Mouse (Mus musculus) stomach, embryonic 16.5 days (tissue): ENCODE measurements around the gene Wipf1. TPM values are rescaled to one million over a fixed set of nuclear protein-coding genes. Genes with fewer than 3 reads are reported as not detected.

Experiments
- ATAC-seq: fragments of 200-750 bp; cut with Nextera tagmentation; 2 replicates; pipeline ENCODE4 v1.8.0; 2017; ENCODE audit warnings: moderate number of reproducible peaks, moderate TSS enrichment; ENCODE audit not compliant: insufficient read depth, low FRiP score
- H3K27ac ChIP-seq: fragments of 300-500 bp; sonication (generic); 2 replicates; pipeline ENCODE4 v1.5.1; 2014; ENCODE audit warnings: low read length
- H3K27me3 ChIP-seq: fragments of 300-500 bp; sonication (generic); 2 replicates; pipeline ENCODE4 v1.6.1; 2014; ENCODE audit warnings: low read length, control low read depth, mixed read lengths; ENCODE audit not compliant: control insufficient read depth, insufficient read depth
- H3K36me3 ChIP-seq: fragments of 300-500 bp; sonication (generic); 2 replicates; pipeline ENCODE4 v1.6.1; 2014; ENCODE audit warnings: low read length; ENCODE audit not compliant: control insufficient read depth, insufficient read depth
- H3K4me1 ChIP-seq: fragments of 300-500 bp; sonication (generic); 2 replicates; pipeline ENCODE4 v1.6.1; 2014; ENCODE audit warnings: low read length, control low read depth, mixed read lengths; ENCODE audit not compliant: control insufficient read depth, insufficient read depth
- H3K4me2 ChIP-seq: fragments of 300-500 bp; sonication (generic); 2 replicates; pipeline ENCODE4 v1.6.1; 2014; ENCODE audit warnings: low read depth, low read length, mixed read lengths
- H3K4me3 ChIP-seq: fragments of 300-500 bp; sonication (generic); replicated peaks from 2 replicates; pipeline ENCODE4 v1.5.1; 2014; ENCODE audit warnings: mild to moderate bottlenecking, low read length
- H3K9ac ChIP-seq: fragments of 300-500 bp; sonication (generic); 2 replicates; pipeline ENCODE4 v1.6.1; 2014; ENCODE audit warnings: low read length
- H3K9me3 ChIP-seq: fragments of 300-500 bp; sonication (generic); replicated peaks from 2 replicates; pipeline ENCODE4 v1.6.1; 2016; ENCODE audit warnings: low read length, control low read depth; ENCODE audit not compliant: control insufficient read depth
- WGBS: fragments of 180-500 bp; shearing (Covaris S2); extraction: QIAGEN DNeasy Blood & Tissue Kit; methylation state at CpG from one replicate; pipeline ENCODE4 v1.1.7; 2014; 5-methylcytosine and 5-hydroxymethylcytosine counted together
- polyA plus RNA-seq: library from polyadenylated mRNA; unstranded; fragments of >200 nt; fragmentation: Nextera tagmentation; extraction: Ambion mirVana; gene quantifications from 2 replicates; pipeline ENCODE4 v1.2.1, GENCODE M21; 2015

Gene Wipf1
- polyA plus RNA-seq, 1 experiment from 2014 or later = 7.0 TPM

- WGBS = 38% methylated on average over 9 of the region's 9 CpGs
- no peak overlapping the region for H3K4me3 ChIP-seq
Observed at GRCm38 (mm10) chr2:73491442-73492241, 37.9 kb downstream of the Wipf1 start.

GRCm38 (mm10) chr2:73490466-73490865 lies 39.1 kb downstream of the Wipf1 start:
- Histone ChIP-seq H3K27ac (0 out of 2 replicates have a peak overlapping the region, but pooled peaks have one; percentile 12), H3K9ac (no peak overlapping the region), H3K36me3 (no peaks in the 10 kb centered on the region), H3K4me3 (no peak overlapping the region), H3K4me2 (no peak overlapping the region), H3K27me3 (no peaks in the 10 kb centered on the region), H3K9me3 (no peaks in the 10 kb centered on the region), H3K4me1 (peaks cover 9% of the 10 kb centered on the region)
- no peak for ATAC-seq
- 80% methylated on average over 1 of the region's 1 CpGs for WGBS

More at GRCm38 (mm10) chr2:73491442-73492241, 37.9 kb downstream of the Wipf1 start:
- Histone ChIP-seq H3K4me1 (peaks cover 4% of the 10 kb centered on the region; the same call in 1 of the 2 replicates), H3K4me2 (no peak overlapping the region), H3K36me3 (no peaks in the 10 kb centered on the region), H3K27ac (no peak overlapping the region; the same call in 1 of the 2 replicates), H3K9ac (no peak overlapping the region; the same call in 1 of the 2 replicates), H3K27me3 (no peaks in the 10 kb centered on the region), H3K9me3 (no peaks in the 10 kb centered on the region)
- ATAC-seq = peak; percentile 17; the same call in 1 of the 2 replicates

GRCm38 (mm10) chr2:73486120-73486601 lies 43.4 kb downstream of the Wipf1 start:
- no peak for ATAC-seq
- Histone ChIP-seq H3K4me2 (peak overlapping the region; percentile 42; the same call in 1 of the 2 replicates), H3K27ac (peak overlapping the region; percentile 36; the same call in 1 of the 2 replicates), H3K9me3 (no peaks in the 10 kb centered on the region), H3K4me1 (peaks cover 17% of the 10 kb centered on the region), H3K4me3 (peak overlapping the region; percentile 9), H3K9ac (no peak overlapping the region), H3K36me3 (no peaks in the 10 kb centered on the region), H3K27me3 (no peaks in the 10 kb centered on the region)
- WGBS = 62% methylated on average over 8 of the region's 8 CpGs

DNA sequence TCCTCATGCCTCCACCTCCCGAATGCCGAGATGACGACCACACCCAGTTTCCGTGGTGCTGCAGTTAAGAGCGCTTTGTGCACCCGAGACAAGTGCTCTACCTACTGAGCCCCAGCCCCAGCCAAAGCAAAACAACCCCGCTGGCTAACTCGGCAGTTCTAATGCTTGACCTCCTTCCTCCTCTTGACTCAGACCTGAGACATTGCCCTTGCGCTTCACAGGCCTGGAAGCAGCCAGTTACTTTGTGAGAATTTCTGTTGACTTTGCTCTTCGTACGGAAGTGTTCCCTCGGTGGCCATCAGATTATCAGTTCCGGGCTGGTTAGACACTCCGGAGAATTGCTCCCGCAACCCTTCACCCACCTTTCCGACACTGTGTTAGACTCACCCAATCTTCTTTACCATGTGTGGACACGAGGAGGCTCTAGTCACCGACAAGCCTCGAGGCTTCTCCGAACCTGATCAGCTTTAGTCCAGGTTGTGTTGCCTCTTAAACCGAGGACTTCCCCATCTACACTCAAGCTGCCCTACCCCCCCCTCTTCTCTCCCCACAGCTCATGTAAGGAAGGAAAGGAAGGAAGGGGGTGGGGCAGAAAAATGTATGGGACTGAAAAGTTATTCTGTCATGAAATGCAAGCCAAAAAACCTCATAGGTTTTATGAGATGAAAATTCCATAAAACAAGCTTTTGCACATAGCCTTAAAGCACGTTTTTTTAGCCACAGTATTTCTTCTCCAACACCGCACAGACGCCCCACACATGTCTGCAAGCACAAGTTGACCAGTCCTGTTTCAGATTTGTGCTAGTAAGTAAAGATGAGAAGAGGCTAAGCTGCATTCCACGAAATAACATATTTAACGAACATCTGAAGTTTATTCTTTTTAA lies 44.1 kb downstream of the Wipf1 start:
- no peaks in the 10 kb centered on the region for H3K9me3 ChIP-seq
- peak overlapping the region; percentile 42 for H3K4me2 ChIP-seq
- H3K4me3 ChIP-seq = peak overlapping the region; percentile 9
- 0 out of 2 replicates have a peak, but pooled peaks have one; percentile 5 for ATAC-seq
- peaks cover 17% of the 10 kb centered on the region for H3K4me1 ChIP-seq
- H3K27ac ChIP-seq = peak overlapping the region; percentile 85
- no peaks in the 10 kb centered on the region for H3K27me3 ChIP-seq
- 47% methylated on average over 26 of the region's 26 CpGs for WGBS
- H3K36me3 ChIP-seq = no peaks in the 10 kb centered on the region
- peak overlapping the region; percentile 50 for H3K9ac ChIP-seq

- Histone ChIP-seq H3K4me1 (peaks cover 17% of the 10 kb centered on the region), H3K9ac (peak overlapping the region; percentile 50), H3K9me3 (no peaks in the 10 kb centered on the region), H3K4me3 (peak overlapping the region; percentile 9), H3K4me2 (peak overlapping the region; percentile 42), H3K27ac (peak overlapping the region; percentile 85), H3K27me3 (no peaks in the 10 kb centered on the region), H3K36me3 (no peaks in the 10 kb centered on the region)
- 30% methylated on average over 15 of the region's 15 CpGs for WGBS
- peak; percentile 10; the same call in 1 of the 2 replicates for ATAC-seq
Observed at GRCm38 (mm10) chr2:73484561-73485235, 44.8 kb downstream of the Wipf1 start.

GRCm38 (mm10) chr2:73478805-73479204 lies 50.7 kb downstream of the Wipf1 start:
- Histone ChIP-seq H3K9me3 (no peaks in the 10 kb centered on the region), H3K4me2 (no peak overlapping the region), H3K9ac (no peak overlapping the region), H3K4me3 (no peak overlapping the region), H3K27ac (no peak overlapping the region), H3K36me3 (no peaks in the 10 kb centered on the region), H3K27me3 (no peaks in the 10 kb centered on the region), H3K4me1 (0 out of 2 replicates have a peak, but pooled peaks cover 4% of the 10 kb centered on the region)
- no peak for ATAC-seq
- WGBS = 90% methylated on average over 6 of the region's 6 CpGs

DNA sequence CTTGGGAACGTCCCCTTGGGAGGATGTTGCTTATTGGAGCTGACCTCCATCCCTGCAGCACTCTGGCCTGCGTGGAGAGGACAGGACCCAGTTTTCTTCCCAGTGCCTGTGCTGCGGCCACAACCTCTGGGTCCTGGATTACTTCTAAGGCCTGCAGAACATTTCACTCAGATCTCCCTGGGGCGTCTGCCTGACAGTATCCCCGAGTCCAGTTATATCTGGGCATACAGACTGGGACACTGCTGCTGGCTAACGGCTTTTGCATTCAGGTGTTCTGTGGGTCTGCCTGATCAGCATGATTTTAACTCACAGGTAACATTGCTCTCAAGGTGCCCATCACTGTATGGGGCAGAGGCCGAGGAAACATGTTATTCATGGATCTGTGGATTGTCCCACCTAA lies 52.0 kb downstream of the Wipf1 start:
- H3K9me3 ChIP-seq = no peaks in the 10 kb centered on the region
- H3K27me3 ChIP-seq = no peaks in the 10 kb centered on the region
- ATAC-seq = no peak
- no peak overlapping the region for H3K4me2 ChIP-seq
- no peak overlapping the region for H3K4me3 ChIP-seq
- H3K9ac ChIP-seq = no peak overlapping the region
- 0 out of 2 replicates have a peak, but pooled peaks cover 4% of the 10 kb centered on the region for H3K4me1 ChIP-seq
- 77% methylated on average over 7 of the region's 7 CpGs for WGBS
- H3K27ac ChIP-seq = no peak overlapping the region
- H3K36me3 ChIP-seq = no peaks in the 10 kb centered on the region

- peak; percentile 44; the same call in 1 of the 2 replicates for ATAC-seq
Observed at GRCm38 (mm10) chr2:73475519-73475918, 54.0 kb downstream of the Wipf1 start.

More at GRCm38 (mm10) chr2:73475519-73475918, 54.0 kb downstream of the Wipf1 start:
- Histone ChIP-seq H3K4me2 (no peak overlapping the region), H3K27ac (peak overlapping the region; percentile 29; the same call in 1 of the 2 replicates), H3K27me3 (no peaks in the 10 kb centered on the region), H3K4me1 (0 out of 2 replicates have a peak, but pooled peaks cover 4% of the 10 kb centered on the region), H3K9me3 (no peaks in the 10 kb centered on the region), H3K9ac (no peak overlapping the region), H3K4me3 (no peak overlapping the region), H3K36me3 (no peaks in the 10 kb centered on the region)
- WGBS = 35% methylated on average over 3 of the region's 3 CpGs
